Mouse (Mus musculus) liver, adult 2 months (tissue): ENCODE results near the gene Gm49776. TPM values are rescaled to one million over a fixed set of nuclear protein-coding genes. Genes with fewer than 3 reads are reported as not detected.

Experiments used
- DNase-seq: peaks from one replicate; pipeline ENCODE4 v3.0.0-alpha.2; 2011; ENCODE audit warnings: low read depth, low spot score; ENCODE audit errors: extremely low read depth
- H3K27ac ChIP-seq: fragments of 200-500 bp; replicated peaks from 2 replicates; pipeline ENCODE4 v1.5.1; 2012; ENCODE audit warnings: low read depth, mild to moderate bottlenecking, control low read depth, inconsistent platforms, low read length; ENCODE audit not compliant: insufficient read depth
- H3K27me3 ChIP-seq: fragments of 200-500 bp; 2 replicates; pipeline ENCODE4 v1.6.1; 2012; ENCODE audit warnings: mild to moderate bottlenecking, moderate library complexity, low read length, inconsistent platforms; ENCODE audit not compliant: control insufficient read depth, insufficient read depth
- H3K36me3 ChIP-seq: fragments of 200-500 bp; 2 replicates; pipeline ENCODE4 v1.6.1; 2012; ENCODE audit warnings: low read length, inconsistent platforms; ENCODE audit not compliant: control insufficient read depth, insufficient read depth
- H3K4me1 ChIP-seq: fragments of 200-500 bp; 2 replicates; pipeline ENCODE4 v1.6.1; 2011; ENCODE audit warnings: low read length; ENCODE audit not compliant: control insufficient read depth, insufficient read depth
- H3K4me3 ChIP-seq: fragments of 200-500 bp; 2 replicates; pipeline ENCODE4 v1.5.1; 2011; ENCODE audit warnings: low read depth, mild to moderate bottlenecking, control low read depth, low read length, moderate library complexity; ENCODE audit not compliant: insufficient read depth
- H3K79me2 ChIP-seq: fragments of 200-500 bp; 2 replicates; pipeline ENCODE4 v1.6.1; 2012; ENCODE audit warnings: inconsistent platforms, mild to moderate bottlenecking, low read length, moderate library complexity; ENCODE audit not compliant: control insufficient read depth, insufficient read depth
- H3K9ac ChIP-seq: fragments of 200-500 bp; 2 replicates; pipeline ENCODE4 v1.6.1; 2012; ENCODE audit warnings: low read depth, mild to moderate bottlenecking, control low read depth, inconsistent platforms, low read length
- CTCF ChIP-seq: fragments of 200-500 bp; IDR thresholded peaks from 2 replicates; pipeline ENCODE4 v1.5.1; 2011; ENCODE audit warnings: low read depth, low read length, control low read depth
- POLR2A ChIP-seq: fragments of 200-500 bp; IDR thresholded peaks from 2 replicates; pipeline ENCODE4 v1.6.1; 2011; ENCODE audit warnings: low read length, control low read depth; ENCODE audit not compliant: insufficient read depth; ENCODE audit errors: extremely low read depth
- WGBS: fragments of 180-500 bp; shearing (Covaris S2); methylation state at CpG from one replicate; pipeline ENCODE4 v1.1.7; 2018; 5-methylcytosine and 5-hydroxymethylcytosine counted together
- polyA plus RNA-seq: library from polyadenylated mRNA; depleted of rRNA; stranded (reverse); fragments of >200 nt; gene quantifications from 2 replicates; pipeline ENCODE4 v1.2.3, GENCODE M21; 2012
- total RNA-seq: library from RNA; depleted of rRNA; stranded (reverse); fragments of >200 nt; gene quantifications from 2 replicates; pipeline ENCODE4 v1.2.3, GENCODE M21; 2014

Gm49776 gene
- total and polyA plus RNA-seq, 2 experiments, result not detected

DNA sequence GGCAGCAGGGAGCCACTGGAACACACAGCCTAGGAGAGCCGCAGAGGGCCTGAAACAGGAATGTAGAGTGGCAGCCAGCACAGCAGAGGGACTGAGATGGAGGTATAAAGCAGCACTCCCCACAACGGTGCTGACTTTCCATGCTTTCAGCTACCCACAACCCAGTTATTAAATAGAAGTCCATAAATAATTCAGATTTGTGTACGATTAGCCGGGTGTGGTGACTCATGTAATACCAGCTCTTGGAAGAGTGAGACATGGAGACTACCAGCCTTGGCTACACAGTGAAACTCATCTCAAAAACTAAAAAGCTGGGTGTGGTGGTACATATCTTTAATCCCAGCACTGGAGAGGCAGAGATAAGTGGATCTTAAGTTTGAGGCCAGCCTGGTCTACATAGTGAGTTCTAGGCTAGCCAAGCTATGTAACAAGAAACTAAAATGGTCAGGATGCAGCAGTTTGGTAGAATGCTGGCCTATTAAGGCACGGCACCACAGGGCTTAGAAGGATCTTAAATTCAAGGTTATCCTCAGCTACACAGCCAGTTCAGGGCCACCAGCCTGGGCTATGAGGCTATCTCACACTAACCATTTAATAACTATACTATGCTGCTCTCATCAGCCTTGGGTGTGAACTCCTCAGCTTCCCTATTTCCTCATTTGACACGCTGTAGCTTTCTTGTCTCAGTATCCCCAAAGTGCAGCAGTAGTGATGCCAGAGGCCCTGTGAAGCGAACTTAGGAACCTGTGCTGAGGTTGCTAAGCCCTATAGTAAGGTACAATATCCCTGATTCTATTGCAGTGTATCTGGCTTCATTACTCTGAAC is 21.2 kb downstream of the Gm49776 start:
- WGBS, result 93% methylated on average over 7 of the region's 7 CpGs
- no peaks in the 10 kb centered on the region for H3K27me3 ChIP-seq
- no peak overlapping the region for H3K9ac ChIP-seq
- DNase-seq, result no peak
- peaks cover 17% of the 10 kb centered on the region for H3K4me1 ChIP-seq
- H3K36me3 ChIP-seq, result peaks cover 9% of the 10 kb centered on the region
- no peaks in the 10 kb centered on the region for H3K79me2 ChIP-seq
- TF ChIP-seq CTCF, result no peak
- no peak for TF ChIP-seq POLR2A
- H3K27ac ChIP-seq, result no peak overlapping the region
- no peak overlapping the region for H3K4me3 ChIP-seq

- peaks cover 3% of the 10 kb centered on the region for H3K36me3 ChIP-seq
- peak overlapping the region; percentile 76 for H3K9ac ChIP-seq
- no peaks in the 10 kb centered on the region for H3K79me2 ChIP-seq
- no peaks in the 10 kb centered on the region for H3K27me3 ChIP-seq
- peak overlapping the region; percentile 39 for H3K27ac ChIP-seq
- 12% methylated on average over 19 of the region's 19 CpGs for WGBS
- peak; percentile 57 for DNase-seq
- TF ChIP-seq CTCF, result no peak
- TF ChIP-seq POLR2A, result no peak
- peak overlapping the region; percentile 81 for H3K4me3 ChIP-seq
- H3K4me1 ChIP-seq, result peaks cover 17% of the 10 kb centered on the region
Measured at GRCm38 (mm10) chr16:18235389-18236065, 22.6 kb downstream of the Gm49776 start.

DNA sequence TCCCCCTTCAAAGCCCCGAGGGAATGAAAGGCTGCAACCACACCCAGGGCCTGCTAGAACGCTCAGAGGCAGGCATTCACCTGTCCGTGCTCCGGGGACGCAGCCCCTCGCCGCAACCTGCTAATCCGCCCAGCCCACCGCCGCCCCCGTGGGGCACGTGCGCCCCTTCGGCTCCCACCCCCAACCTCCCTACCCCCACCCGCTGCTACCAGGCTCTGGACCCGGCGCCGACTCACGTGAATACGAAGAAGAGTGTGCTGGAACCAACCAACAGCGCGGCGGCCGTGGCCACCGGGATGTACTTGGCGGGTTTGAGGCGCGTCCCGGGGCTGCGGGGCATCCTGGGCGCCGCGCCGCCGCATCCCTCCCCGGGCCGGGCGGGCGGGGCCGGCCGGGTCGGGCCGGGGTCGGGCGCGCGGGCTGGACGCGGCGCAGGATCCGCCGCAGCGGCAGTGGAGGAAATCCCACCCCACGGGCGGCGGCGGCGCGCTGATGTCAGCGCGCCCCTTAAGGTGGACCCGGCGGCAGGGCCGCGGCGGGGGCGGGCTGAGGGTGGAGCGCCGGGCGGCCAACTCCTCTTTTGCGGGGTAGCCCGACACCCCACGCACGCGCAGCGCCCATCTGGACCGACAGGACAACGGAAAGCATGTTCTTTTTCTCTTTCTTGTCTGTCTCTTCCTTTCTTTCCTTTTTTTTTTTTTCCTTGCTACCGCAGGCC is 23.3 kb downstream of the Gm49776 start, which contains the start of gene Zdhhc8:
TSS of gene Zdhhc8 (minus strand) at position 466 of the 718 bp plus-strand sequence.
- Histone ChIP-seq H3K4me3 (peak within 1 kb of the TSS; percentile 81), H3K36me3 (peaks cover 2% of the 10 kb centered on the region; the same call in 1 of the 2 replicates), H3K27ac (peak within 1 kb of the TSS; percentile 39), H3K27me3 (no peaks in the 10 kb centered on the region), H3K9ac (peak within 1 kb of the TSS; percentile 89), H3K4me1 (peaks cover 17% of the 10 kb centered on the region), H3K79me2 (no peaks in the 10 kb centered on the region)
- WGBS, result under 1% methylated on average over 73 of the region's 79 CpGs
- DNase-seq, result no peak
- TF ChIP-seq POLR2A, result no peak
- TF ChIP-seq CTCF, result no peak

GRCm38 (mm10) chr16:18233919-18234670 is 24.0 kb downstream of the Gm49776 start:
- DNase-seq, result no peak
- Histone ChIP-seq H3K79me2 (no peaks in the 10 kb centered on the region), H3K4me3 (peak overlapping the region; percentile 81), H3K27me3 (no peaks in the 10 kb centered on the region), H3K27ac (no peak overlapping the region), H3K9ac (peak overlapping the region; percentile 89), H3K36me3 (0 out of 2 replicates have a peak, but pooled peaks cover 2% of the 10 kb centered on the region), H3K4me1 (peaks cover 17% of the 10 kb centered on the region)
- 24% methylated on average over 13 of the region's 13 CpGs for WGBS
- TF ChIP-seq POLR2A, result no peak
- TF ChIP-seq CTCF, result no peak

GRCm38 (mm10) chr16:18233451-18233850 is 24.7 kb downstream of the Gm49776 start:
- Histone ChIP-seq H3K36me3 (0 out of 2 replicates have a peak, but pooled peaks cover 2% of the 10 kb centered on the region), H3K79me2 (no peaks in the 10 kb centered on the region), H3K27me3 (no peaks in the 10 kb centered on the region), H3K4me1 (peaks cover 17% of the 10 kb centered on the region), H3K27ac (no peak overlapping the region), H3K4me3 (no peak overlapping the region), H3K9ac (no peak overlapping the region)
- no peak for DNase-seq
- 39% methylated on average over 1 of the region's 1 CpGs for WGBS
- TF ChIP-seq POLR2A, result no peak
- TF ChIP-seq CTCF, result no peak
